Mouse (Mus musculus) kidney, postnatal 0 days (tissue): ENCODE results near the gene Rhox10. TPM values are rescaled to one million over a fixed set of nuclear protein-coding genes. Genes with fewer than 3 reads are reported as not detected.

ENCODE experiments used
- ATAC-seq: fragments of 200-750 bp; cut with Nextera tagmentation; replicated peaks from 2 replicates; pipeline ENCODE4 v1.8.0; 2017; ENCODE audit warnings: low read depth, moderate number of reproducible peaks, moderate TSS enrichment, moderate library complexity; ENCODE audit not compliant: low FRiP score
- DNase-seq: peaks from one replicate; pipeline ENCODE4 v3.0.0-alpha.2; 2016; ENCODE audit warnings: low spot score
- H3K27ac ChIP-seq: fragments of 300-500 bp; sonication (generic); 2 replicates; pipeline ENCODE4 v1.5.1; 2014; ENCODE audit warnings: mild to moderate bottlenecking
- H3K27me3 ChIP-seq: fragments of 300-500 bp; sonication (generic); 2 replicates; pipeline ENCODE4 v1.6.1; 2014; ENCODE audit warnings: low read length, mixed read lengths; ENCODE audit not compliant: insufficient read depth
- H3K36me3 ChIP-seq: fragments of 300-500 bp; sonication (generic); 2 replicates; pipeline ENCODE4 v1.6.1; 2014; ENCODE audit warnings: low read length, mixed read lengths; ENCODE audit not compliant: insufficient read depth
- H3K4me1 ChIP-seq: fragments of 300-500 bp; sonication (generic); replicated peaks from 2 replicates; pipeline ENCODE4 v1.6.1; 2014; ENCODE audit warnings: antibody characterized with exemption, low read length, mixed read lengths; ENCODE audit not compliant: insufficient read depth
- H3K4me2 ChIP-seq: fragments of 300-500 bp; sonication (generic); 2 replicates; pipeline ENCODE4 v1.6.1; 2014; ENCODE audit warnings: mild to moderate bottlenecking, low read length, moderate library complexity, mixed read lengths
- H3K4me3 ChIP-seq: fragments of 300-500 bp; sonication (generic); replicated peaks from 2 replicates; pipeline ENCODE4 v1.5.1; 2014; ENCODE audit warnings: low read depth, low read length
- H3K9ac ChIP-seq: fragments of 300-500 bp; sonication (generic); 2 replicates; pipeline ENCODE4 v1.6.1; 2014; ENCODE audit warnings: low read depth, low read length
- H3K9me3 ChIP-seq: fragments of 300-500 bp; sonication (generic); replicated peaks from 2 replicates; pipeline ENCODE4 v1.6.1; 2016; ENCODE audit warnings: low read length, inconsistent platforms, mixed read lengths
- CTCF ChIP-seq: IDR thresholded peaks from 2 replicates; pipeline ENCODE4 v1.5.1; 2016; ENCODE audit warnings: antibody characterized with exemption, low read depth, mild to moderate bottlenecking, moderate library complexity
- WGBS: fragments of 180-500 bp; shearing (Covaris S2); extraction: QIAGEN DNeasy Blood & Tissue Kit; methylation state at CpG from one replicate; pipeline ENCODE4 v1.1.7; 2014; 5-methylcytosine and 5-hydroxymethylcytosine counted together
- polyA plus RNA-seq: library from polyadenylated mRNA; unstranded; fragments of >200 nt; fragmentation: Nextera tagmentation; extraction: Ambion mirVana; gene quantifications from 2 replicates; pipeline ENCODE4 v1.2.1, GENCODE M21; 2015

Rhox10 gene
- polyA plus RNA-seq, 1 experiment from 2014 or later = not detected

GRCm38 (mm10) chrX:38085041-38085440, 18.8 kb downstream of the Rhox10 start, which contains the start of gene Rhox11:
Gene Rhox11 (minus strand): TSS chrX:38085141.
- Histone ChIP-seq H3K9me3 (no peaks in the 10 kb centered on the region), H3K4me1 (no peaks in the 10 kb centered on the region), H3K9ac (no peak within 1 kb of the TSS), H3K4me2 (no peak within 1 kb of the TSS), H3K27ac (no peak within 1 kb of the TSS), H3K36me3 (no peaks in the 10 kb centered on the region), H3K4me3 (no peak within 1 kb of the TSS), H3K27me3 (no peaks in the 10 kb centered on the region)
- TF ChIP-seq CTCF = no peak
- no peak for ATAC-seq
- 88% methylated on average over 9 of the region's 9 CpGs for WGBS
- DNase-seq = no peak

DNA sequence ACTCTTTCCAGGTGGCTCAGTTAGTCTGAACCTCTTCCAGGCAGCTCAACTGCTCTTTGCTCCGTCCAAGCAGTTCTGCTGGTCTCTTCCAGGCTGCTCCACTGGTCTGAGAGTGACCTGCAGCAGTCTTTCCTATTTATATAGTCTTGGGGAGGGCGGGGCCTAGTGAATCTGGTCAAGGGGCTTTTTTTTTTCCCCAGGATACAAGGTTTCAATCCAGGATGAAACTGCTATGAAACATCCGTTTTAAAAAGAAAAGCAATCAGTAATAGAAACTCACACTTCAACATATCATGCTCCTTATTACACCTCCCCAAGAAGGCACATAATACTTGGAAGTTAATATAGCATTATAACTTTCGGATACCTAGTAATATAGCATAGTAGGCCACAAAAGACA, 44.5 kb downstream of the Rhox10 start, which contains the start of gene Rhox12:
Gene Rhox12, minus strand, starts transcription at position 101 of the 400 bp plus-strand sequence.
- 62% methylated on average over 4 of the region's 4 CpGs for WGBS
- no peak for DNase-seq
- no peak within 1 kb of the TSS for H3K27ac ChIP-seq
- H3K4me1 ChIP-seq = no peaks in the 10 kb centered on the region
- no peak within 1 kb of the TSS for H3K4me3 ChIP-seq
- H3K4me2 ChIP-seq = no peak within 1 kb of the TSS
- no peak for ATAC-seq
- H3K27me3 ChIP-seq = no peaks in the 10 kb centered on the region
- TF ChIP-seq CTCF = no peak
- no peaks in the 10 kb centered on the region for H3K9me3 ChIP-seq
- H3K9ac ChIP-seq = no peak within 1 kb of the TSS
- H3K36me3 ChIP-seq = no peaks in the 10 kb centered on the region

DNA sequence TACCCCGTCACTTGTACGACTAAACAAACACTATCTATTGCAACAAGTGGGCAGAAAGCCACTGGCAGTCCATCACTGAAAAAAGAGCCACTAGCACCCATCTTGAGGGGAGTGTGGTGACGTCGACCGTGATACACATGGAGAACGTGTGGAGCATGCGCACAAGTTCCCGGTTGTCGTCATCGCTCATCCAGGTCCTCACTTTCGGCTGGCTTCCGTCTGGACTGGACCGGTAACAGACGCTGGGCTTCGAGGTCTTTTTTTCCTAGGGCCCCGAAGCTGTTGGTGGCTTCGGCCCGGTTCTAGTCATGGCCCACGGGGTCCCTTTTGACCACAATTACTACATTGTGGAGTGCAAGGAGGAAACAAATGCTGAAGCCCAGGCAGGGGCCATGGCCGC, 54.7 kb downstream of the Rhox10 start, which contains the start of gene Rhox13:
Gene Rhox13, plus strand, starts transcription at position 238 of the 400 bp plus-strand sequence.
- no peaks in the 10 kb centered on the region for H3K27me3 ChIP-seq
- H3K4me1 ChIP-seq = no peaks in the 10 kb centered on the region
- H3K9me3 ChIP-seq = no peaks in the 10 kb centered on the region; the same call in 1 of the 2 replicates
- no peak for ATAC-seq
- no peak within 1 kb of the TSS for H3K4me3 ChIP-seq
- no peak within 1 kb of the TSS for H3K27ac ChIP-seq
- DNase-seq = no peak
- no peak within 1 kb of the TSS for H3K4me2 ChIP-seq
- H3K9ac ChIP-seq = no peak within 1 kb of the TSS
- 95% methylated on average over 20 of the region's 20 CpGs for WGBS
- TF ChIP-seq CTCF = no peak
- no peaks in the 10 kb centered on the region for H3K36me3 ChIP-seq

Other genes with a start within 250 kb of the Rhox10 start
- gene Rhox6, start 239.6 kb upstream of the Rhox10 start, polyA plus RNA-seq = not detected in 2 replicates
- not detected in 2 replicates for gene Rhox7a, start 234.8 kb upstream of the Rhox10 start, polyA plus RNA-seq
- gene Rhox8, start 187.5 kb upstream of the Rhox10 start, polyA plus RNA-seq = not detected in 2 replicates
- gene Rhox7b, start 169.2 kb upstream of the Rhox10 start, polyA plus RNA-seq = not detected in 2 replicates
- not detected in 2 replicates for gene Rhox9, start 164.7 kb upstream of the Rhox10 start, polyA plus RNA-seq
- not detected in 2 replicates for gene Btg1-ps1, start 47.7 kb upstream of the Rhox10 start, polyA plus RNA-seq
- not detected in 2 replicates for gene Btg1-ps2, start 23.4 kb upstream of the Rhox10 start, polyA plus RNA-seq
- gene Rhox11, start 18.7 kb downstream of the Rhox10 start, polyA plus RNA-seq = not detected in 2 replicates
- not detected in 2 replicates for gene Rhox12, start 44.4 kb downstream of the Rhox10 start, polyA plus RNA-seq
- gene Rhox13, start 54.7 kb downstream of the Rhox10 start, polyA plus RNA-seq = not detected in 2 replicates
- gene Zbtb33, start 123.3 kb downstream of the Rhox10 start, polyA plus RNA-seq = 3.5 and 3.6 TPM in 2 replicates
- 15.5 and 16.1 TPM in 2 replicates for gene Tmem255a, start 186.0 kb downstream of the Rhox10 start, polyA plus RNA-seq
- gene Atp1b4, start 249.7 kb downstream of the Rhox10 start, polyA plus RNA-seq = 0.04 TPM in 1 of 2 replicates, not detected in the other